Mouse (Mus musculus): Measurements from ENCODE around the gene Wdr38.
A peak's percentile ranks its signal among the peaks of the same experiment; 100 is the strongest.
"Not testable (repeated sequence)": the region's sequence is repeated elsewhere in the genome, so short reads cannot be mapped to it uniquely, and the experiment has no call there.

Wdr38 gene

DNA sequence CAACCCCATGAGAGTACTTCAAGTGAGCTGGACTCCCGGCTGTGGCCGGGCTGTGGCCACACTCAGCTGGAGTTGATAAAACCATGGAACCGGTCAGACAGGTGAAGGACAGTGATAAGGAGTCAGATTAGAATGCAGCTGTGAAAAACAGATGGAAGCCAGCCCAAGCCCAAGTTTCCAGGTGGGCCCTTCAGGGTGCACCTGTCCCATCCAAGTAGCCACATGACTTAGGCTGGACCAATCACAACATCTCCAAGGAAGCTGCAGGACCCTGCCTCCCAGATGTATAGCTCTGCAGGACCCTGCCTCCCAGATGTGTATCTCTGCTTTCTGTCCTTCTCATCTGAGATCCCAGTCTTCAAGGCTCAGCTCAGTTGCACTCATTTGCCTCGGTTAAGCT, 5.3 kb upstream of the Wdr38 start:
- DNase-seq (ENCODE audit: extremely low read depth, low read depth) = no peak

DNA sequence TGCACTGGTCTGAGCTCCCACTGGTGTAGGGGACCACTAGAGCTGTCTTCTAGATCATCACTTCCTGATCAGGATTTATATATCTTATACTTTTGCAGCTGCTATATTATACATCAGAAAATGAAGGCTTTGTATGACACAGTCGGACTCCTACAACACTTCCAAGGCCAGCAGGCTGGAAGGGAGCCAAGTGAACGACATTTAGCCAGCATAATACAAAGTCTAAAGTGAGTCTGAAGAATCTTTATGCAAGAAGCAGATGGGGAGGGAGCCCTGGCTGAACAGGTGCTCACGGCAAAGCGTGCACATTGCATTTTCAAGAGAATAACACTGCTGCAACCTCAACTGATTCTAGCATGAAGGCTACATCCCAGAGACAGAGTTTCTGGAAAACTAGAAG, 4.8 kb upstream of the Wdr38 start:
- no peak for DNase-seq (ENCODE audit: extremely low read depth, low read depth)

GRCm38 (mm10) chr2:38999381-38999780, 2.1 kb downstream of the Wdr38 start:
- no peak for DNase-seq (ENCODE audit: extremely low read depth, low read depth)

- no peak for DNase-seq (ENCODE audit: extremely low read depth, low read depth)
Measured at GRCm38 (mm10) chr2:38999910-39000586, 2.8 kb downstream of the Wdr38 start.

- DNase-seq (ENCODE audit: extremely low read depth, low read depth) = no peak
Measured at GRCm38 (mm10) chr2:39000587-39000919, 3.3 kb downstream of the Wdr38 start.

DNA sequence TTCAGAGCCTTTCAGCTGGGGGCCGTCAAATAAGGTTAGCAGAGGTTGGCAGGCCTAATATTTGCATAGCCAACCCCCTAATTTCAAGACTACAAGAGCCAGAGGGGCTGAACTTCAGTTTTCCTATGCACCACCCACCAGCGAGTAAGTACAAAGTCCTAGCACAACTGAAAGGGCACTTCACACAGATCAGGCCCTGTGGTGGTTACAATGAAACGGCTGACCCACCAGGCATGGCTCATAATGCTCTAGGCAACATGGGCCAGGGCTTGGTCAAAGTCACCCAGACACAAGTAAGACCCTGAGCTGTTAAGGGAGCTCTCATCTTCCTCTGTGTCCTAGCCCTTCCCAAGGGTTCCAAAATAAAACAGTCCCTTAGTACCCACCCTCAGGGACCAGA, 4.6 kb downstream of the Wdr38 start:
- DNase-seq (ENCODE audit: extremely low read depth, low read depth) = no peak

- DNase-seq (ENCODE audit: extremely low read depth, low read depth) = no peak
Measured at GRCm38 (mm10) chr2:39003106-39003505, 5.8 kb downstream of the Wdr38 start.

GRCm38 (mm10) chr2:39003512-39003911, 6.2 kb downstream of the Wdr38 start:
- DNase-seq (ENCODE audit: extremely low read depth, low read depth) = no peak

DNA sequence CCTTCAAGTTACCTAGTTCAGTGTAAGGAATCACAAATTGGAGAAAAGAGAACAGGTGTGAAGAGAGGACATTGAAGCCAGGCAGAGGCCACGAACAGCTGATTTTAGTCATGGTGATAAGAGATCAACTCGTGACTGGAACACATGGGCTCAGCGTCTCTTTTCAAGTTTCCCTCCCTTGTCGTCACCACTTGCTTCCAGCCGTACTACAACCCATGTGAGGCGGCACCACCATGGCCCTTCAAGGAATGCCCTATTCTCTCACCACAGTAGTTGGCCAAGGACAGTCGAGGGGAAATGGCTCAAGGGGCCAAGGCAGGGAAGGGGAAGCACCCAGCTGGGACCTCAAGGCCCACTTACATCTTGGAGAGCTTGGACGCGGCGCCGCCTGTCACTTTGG, 7.1 kb downstream of the Wdr38 start:
- DNase-seq (ENCODE audit: extremely low read depth, low read depth) = no peak

DNA sequence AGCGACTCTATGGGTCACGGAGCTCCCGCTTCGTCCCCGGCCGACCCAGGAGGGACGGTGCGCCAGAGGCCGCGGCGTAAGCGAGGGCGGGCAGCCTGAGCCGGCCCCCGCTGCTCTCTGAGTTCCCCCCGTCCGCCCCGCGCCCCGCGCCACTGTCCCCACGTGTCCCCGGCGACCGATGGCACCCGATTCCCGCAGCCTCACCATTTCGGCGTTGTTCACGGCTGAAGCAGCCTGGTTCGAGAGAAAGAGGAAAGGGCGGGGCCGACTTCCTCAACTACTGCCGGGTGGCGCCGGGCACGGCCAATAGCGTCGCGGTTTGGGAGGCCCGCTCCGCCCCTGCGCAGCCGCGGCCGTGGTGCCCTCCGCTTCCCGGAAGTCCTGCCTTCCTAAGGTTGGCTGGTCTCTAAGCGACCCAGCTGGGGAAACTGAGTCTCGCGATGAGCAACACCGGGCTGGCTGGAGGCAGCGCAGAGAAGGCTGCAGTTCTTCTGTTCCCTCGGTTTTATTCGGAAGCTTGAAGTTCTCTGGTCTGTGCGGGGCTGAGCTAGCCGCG, 7.7 kb downstream of the Wdr38 start, which contains the start of gene Arpc5l:
TSS of gene Arpc5l (plus strand) at position 469 of the 556 bp plus-strand sequence.
- DNase-seq (ENCODE audit: extremely low read depth, low read depth) = peak; percentile 81

DNA sequence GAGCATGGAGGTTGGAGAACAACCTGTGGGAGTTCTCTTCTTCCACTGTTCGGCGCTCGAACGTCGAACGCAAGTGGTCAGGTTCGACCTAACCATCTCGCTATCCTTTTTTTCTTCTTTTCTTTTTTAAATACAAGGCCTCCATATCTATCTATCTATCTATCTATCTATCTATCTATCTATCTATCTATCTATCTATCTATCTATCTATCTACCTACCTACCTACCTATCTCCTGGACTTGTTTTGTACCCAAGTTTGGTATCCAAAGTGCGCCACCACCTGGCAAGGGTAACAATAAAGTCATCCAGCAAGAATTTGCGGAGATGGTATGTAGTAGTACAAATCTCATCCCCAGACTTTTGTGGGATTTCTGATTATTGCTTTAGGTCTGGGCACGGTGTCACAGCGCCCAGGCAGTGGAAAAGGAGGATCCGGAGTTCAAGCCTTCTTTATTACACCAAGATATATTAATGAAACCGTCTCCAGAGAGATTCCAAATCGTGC, 8.4 kb downstream of the Wdr38 start, which contains the start of gene Rpl35:
TSS of gene Rpl35 (minus strand) at position 51 of the 506 bp plus-strand sequence.
- no peak for DNase-seq (ENCODE audit: extremely low read depth, low read depth)

GRCm38 (mm10) chr2:39006149-39006730, 9.0 kb downstream of the Wdr38 start:
- DNase-seq (ENCODE audit: extremely low read depth, low read depth) = no peak

DNA sequence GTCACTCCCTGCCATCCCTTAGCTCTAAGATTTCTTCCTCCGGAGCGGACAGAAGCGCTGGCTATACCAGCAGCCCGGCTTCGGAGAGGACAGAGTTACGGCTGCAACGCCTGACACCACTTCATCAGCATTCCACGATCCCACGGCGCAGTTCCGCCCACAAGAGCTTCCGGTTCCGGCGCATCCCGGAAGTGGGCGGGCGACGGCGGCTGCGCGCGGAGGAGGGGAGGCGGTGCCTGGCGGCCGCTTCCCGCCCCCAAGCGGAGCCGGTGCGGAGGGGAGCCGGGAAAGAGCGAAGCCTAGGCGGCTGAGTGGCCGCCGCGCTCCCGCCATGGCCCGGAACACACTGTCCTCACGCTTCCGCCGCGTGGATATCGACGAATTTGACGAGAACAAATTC, 10.6 kb downstream of the Wdr38 start:
- DNase-seq (ENCODE audit: extremely low read depth, low read depth) = peak; percentile 80

GRCm38 (mm10) chr2:39008350-39008851, 11.1 kb downstream of the Wdr38 start:
- DNase-seq (ENCODE audit: extremely low read depth, low read depth) = no peak

- DNase-seq (ENCODE audit: extremely low read depth, low read depth) = no peak
Measured at GRCm38 (mm10) chr2:39008954-39009365, 11.7 kb downstream of the Wdr38 start.

GRCm38 (mm10) chr2:39010144-39010543, 12.9 kb downstream of the Wdr38 start:
- not testable (repeated sequence) for DNase-seq (ENCODE audit: extremely low read depth, low read depth)

- no peak for DNase-seq (ENCODE audit: extremely low read depth, low read depth)
Measured at GRCm38 (mm10) chr2:39011264-39011663, 14.0 kb downstream of the Wdr38 start.

GRCm38 (mm10) chr2:39011971-39012370, 14.7 kb downstream of the Wdr38 start:
- no peak for DNase-seq (ENCODE audit: extremely low read depth, low read depth)

- no peak for DNase-seq (ENCODE audit: extremely low read depth, low read depth)
Measured at GRCm38 (mm10) chr2:39012768-39013279, 15.5 kb downstream of the Wdr38 start.

DNA sequence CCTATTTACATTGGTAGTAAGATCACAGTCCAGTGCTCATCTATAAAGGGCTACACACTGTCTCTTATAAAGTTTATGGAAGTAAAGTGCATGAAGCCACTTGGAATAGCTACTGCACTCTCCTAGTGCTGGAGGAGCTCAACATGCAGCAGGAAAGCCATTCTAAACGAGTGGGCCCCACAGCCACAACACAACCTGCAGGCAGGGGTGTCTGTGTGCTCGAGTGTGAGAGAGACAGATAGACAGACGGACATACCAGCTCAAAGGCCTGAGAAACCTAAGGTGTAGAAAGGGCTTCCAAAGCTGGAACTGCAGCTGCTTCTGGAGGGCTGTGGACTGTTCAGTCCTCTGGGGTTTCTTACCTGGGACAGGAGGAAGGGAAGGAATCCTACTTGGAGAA, 19.3 kb downstream of the Wdr38 start:
- DNase-seq (ENCODE audit: extremely low read depth, low read depth) = no peak

- DNase-seq (ENCODE audit: extremely low read depth, low read depth) = no peak
Measured at GRCm38 (mm10) chr2:39020004-39020403, 22.7 kb downstream of the Wdr38 start.

DNA sequence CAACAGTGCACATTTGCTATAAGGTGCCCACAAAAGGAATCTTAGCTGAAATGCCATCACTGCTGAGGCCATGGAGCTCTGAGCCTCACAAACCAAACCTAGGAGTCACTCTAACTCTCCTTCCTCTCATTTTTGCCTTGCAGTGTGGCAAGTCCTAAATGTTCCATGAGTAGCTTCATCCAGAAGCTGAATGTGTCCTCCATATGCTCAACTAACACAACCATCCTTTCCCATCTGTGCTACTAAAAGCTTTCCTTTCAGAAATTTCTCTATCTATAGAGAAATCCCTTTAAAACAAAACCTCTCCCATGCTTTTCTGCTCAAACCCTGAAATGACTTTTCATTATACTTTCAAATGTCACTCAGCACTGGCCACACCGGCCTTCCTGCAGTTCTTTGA, 34.3 kb downstream of the Wdr38 start:
- no peak for DNase-seq (ENCODE audit: extremely low read depth, low read depth)

Measured in MEL-GATA-1-ER (cell line).